Mouse (Mus musculus): Measurements from ENCODE around the gene Cemip.

- TF ChIP-seq CTCF (IDR thresholded peaks at IDR 0.05; ENCODE audit: low read depth) = no peak
- TF ChIP-seq EP300 (IDR thresholded peaks at IDR 0.05; ENCODE audit: low read depth) = no peak
These were observed 71.3 kb downstream of the Cemip start for GRCm38 (mm10) chr7:84015050-84015449.
